Mouse (Mus musculus): ENCODE results near the gene Syngr3.
"Not testable (repeated sequence)": the region's sequence is repeated elsewhere in the genome, so short reads cannot be mapped to it uniquely, and the experiment has no call there.

Gene Syngr3

DNA sequence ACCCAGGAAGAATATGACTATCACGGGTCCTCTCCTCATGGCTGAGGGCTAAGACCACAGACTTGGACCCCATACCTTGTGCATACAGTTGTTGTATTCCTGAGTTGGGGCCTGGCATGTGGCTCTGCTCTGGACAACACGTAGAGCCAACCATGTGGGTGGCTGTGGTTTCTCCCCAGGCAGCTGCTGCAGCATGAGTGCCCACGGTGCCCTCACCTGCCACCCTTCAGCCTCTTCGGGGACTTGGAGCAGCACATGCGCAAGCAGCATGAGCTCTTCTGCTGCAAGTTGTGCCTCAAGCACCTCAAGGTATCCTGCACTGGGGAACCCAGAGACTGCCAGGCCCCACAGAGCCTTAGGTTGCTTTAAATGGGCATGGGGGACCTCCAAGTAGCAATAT is 12.9 kb downstream of the Syngr3 start:
- in situ Hi-C loops (cut with MseI, MboI): no loop called here

- in situ Hi-C loops (cut with MseI, MboI): no loop called here
Observed at GRCm38 (mm10) chr17:24676187-24676586, 13.6 kb downstream of the Syngr3 start.

DNA sequence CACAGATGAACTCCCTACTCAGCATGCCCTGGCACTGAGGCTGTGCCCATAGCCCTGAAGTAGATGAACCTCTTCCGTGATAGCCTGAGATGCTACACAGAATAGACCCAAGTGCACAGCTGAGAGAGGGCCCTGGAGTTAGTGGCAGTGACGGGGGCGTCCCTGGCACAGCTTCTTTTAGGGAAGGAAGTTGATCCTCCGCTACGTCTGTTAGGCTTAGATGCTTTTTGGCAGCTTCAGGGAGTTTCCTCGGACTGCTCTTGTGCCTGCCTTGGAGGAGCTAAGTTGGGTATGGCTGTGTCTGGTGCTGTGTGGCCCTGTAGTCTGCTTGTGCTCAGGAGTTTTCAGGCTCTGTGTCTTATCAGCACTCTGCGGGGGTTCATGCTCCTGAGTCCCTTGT is 15.5 kb downstream of the Syngr3 start:
- in situ Hi-C loops (cut with MseI, MboI): no loop called here

DNA sequence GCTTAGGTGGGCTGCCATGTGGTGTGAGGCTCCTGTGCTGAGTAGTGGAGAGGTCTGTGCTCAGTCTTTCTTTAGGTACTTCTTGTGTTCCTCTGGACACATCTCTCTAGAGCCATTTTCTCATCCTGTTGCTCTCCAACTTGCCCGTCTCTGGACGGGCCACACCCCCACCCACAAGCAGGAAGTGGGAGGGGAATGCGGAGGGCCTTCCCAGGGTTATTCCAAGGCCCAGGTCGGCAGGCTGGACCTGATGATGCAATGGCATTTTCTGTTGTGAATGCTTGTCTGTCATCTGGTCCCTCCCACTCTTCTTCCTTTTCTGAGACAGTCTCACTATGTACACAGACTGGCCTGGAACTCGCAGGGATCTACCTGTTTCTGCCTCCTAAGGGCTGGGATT is 17.6 kb downstream of the Syngr3 start:
- in situ Hi-C loops (cut with MseI, MboI): no loop called here

GRCm38 (mm10) chr17:24671346-24671745 is 18.4 kb downstream of the Syngr3 start:
- in situ Hi-C loops (cut with MseI, MboI): no loop called here

DNA sequence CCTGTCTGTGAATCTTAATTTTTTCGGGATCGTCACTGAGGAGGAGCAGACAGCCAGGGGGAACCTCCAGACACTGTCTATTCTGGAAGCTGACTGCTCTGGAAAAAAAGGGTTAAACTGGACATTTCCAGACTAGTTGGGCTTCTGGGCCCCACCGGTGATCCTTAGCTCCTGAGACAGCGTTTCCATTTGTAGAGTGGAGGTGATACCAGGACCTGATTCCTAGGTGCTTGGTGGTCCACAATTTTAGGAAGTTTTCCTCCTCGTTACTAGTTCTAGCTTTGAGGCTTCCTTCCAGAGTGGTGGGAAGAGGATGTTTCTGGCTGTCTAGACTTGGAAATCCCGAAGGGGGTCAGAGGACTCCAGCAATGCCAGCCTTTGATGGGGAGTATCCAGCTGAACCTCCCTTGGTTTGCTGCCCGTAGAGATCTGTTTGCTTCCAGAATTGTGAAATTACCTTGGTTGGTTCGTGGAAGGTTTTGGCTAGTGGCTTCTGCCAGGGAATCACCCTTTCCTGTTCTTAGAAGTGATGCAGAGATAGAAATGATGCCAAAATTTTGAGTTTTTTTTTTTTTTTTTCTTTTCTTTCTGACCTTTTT is 19.4 kb downstream of the Syngr3 start:
- in situ Hi-C loops (cut with MseI, MboI): no loop called here

- in situ Hi-C loops (cut with MseI, MboI): no loop called here
Observed at GRCm38 (mm10) chr17:24669545-24670245, 20.1 kb downstream of the Syngr3 start, which contains the start of gene Zfp598. TSS of gene Zfp598 (plus strand) at chr17:24669687.

DNA sequence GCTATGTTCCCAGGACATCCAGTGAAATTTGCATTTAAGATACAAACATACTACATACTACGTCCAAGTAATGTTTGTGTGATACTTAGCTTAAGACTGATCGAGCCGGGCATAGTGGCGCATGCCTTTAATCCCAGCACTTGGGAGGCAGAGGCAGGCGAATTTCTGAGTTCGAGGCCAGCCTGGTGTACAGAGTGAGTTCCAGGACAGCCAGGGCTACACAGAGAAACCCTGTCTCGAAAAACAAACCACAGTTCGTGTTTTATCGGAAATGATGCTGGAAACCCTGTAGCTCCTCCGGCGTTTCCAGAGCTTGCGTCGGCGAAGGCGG is 20.6 kb downstream of the Syngr3 start:
- in situ Hi-C loops (cut with MseI, MboI): not testable (repeated sequence)

- in situ Hi-C loops (cut with MseI, MboI): no loop called here
Observed at GRCm38 (mm10) chr17:24667416-24667815, 22.3 kb downstream of the Syngr3 start.

GRCm38 (mm10) chr17:24667011-24667410 is 22.7 kb downstream of the Syngr3 start:
- in situ Hi-C loops (cut with MseI, MboI): not testable (repeated sequence)

GRCm38 (mm10) chr17:24658017-24658758 is 31.6 kb downstream of the Syngr3 start, which contains the start of gene Npw:
TSS of gene Npw (minus strand) at chr17:24658457.
- in situ Hi-C loops (cut with MseI, MboI): loop anchor here (5.0 to 10.0 kb wide), 2 partner anchors 111 to 113 kb away; partner anchors contain the start of gene Pkd1 (in 2 of the 2)

GRCm38 (mm10) chr17:24654969-24655368 is 34.8 kb downstream of the Syngr3 start:
- in situ Hi-C loops (cut with MseI, MboI): loop anchor here (5.0 to 10.0 kb wide), 2 partner anchors 108 to 110 kb away; partner anchors contain the start of gene Pkd1 (in 2 of the 2)

DNA sequence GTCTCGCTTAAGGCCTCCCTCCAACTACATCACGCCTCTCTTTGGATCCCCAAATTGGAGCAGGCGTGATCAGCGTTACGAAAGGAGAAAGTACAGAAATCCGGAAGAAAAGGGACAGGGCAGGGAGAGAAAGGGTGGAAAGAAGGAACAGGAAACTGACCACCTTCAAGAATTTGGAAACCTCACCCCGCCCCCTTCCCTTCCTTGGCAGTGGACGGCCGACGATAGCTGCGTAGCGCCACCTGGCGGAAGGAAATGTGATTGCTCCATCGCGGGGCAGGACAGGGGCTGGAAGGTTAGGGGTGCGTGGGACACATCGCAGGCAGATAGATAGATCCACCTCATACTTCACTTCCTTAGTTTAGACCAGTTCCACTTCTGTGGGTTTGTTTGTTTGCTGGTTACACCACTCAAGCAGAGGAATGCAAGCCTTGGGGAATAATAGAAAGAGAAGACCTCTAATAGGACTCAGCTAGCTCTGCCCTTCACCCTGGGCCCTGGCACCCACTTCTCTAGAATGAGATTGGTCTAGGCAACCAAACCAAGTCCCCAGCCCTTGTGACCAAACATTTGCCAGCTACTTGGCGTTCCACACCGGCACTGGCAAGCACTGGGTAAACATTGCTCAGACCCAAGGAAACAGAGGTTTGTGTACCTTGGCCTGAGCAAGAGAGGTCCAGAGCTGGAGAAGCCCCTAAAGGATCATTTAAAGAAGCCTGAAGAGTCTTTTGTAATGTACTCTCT is 35.6 kb downstream of the Syngr3 start:
- in situ Hi-C loops (cut with MseI, MboI): loop anchor here in 1 of 2 experiments (10.0 kb wide), 1 partner anchor 109 kb away; the partner anchor contains the start of gene Pkd1

DNA sequence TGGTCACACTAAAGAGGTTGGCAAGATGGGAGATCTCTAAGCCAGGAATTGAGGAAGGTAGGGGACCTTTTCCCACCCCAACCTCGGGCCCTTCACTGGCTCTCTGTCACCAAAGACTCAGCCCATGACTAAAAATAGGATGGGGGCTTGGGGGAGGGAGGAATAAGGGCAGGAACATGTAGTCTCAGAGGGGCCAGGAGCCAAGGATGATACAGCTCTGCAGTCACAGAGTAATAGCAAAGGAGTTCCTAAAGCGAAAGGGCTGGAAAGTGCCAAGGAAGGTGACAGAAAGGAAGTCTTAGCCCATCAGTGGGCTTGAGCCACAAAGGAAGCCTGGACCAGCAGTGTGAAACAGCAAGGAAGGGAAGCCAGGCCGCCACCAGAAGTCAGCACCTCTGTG is 37.9 kb downstream of the Syngr3 start:
- in situ Hi-C loops (cut with MseI, MboI): loop anchor here in 1 of 2 experiments (10.0 kb wide), 1 partner anchor 107 kb away; the partner anchor contains the start of gene Pkd1

DNA sequence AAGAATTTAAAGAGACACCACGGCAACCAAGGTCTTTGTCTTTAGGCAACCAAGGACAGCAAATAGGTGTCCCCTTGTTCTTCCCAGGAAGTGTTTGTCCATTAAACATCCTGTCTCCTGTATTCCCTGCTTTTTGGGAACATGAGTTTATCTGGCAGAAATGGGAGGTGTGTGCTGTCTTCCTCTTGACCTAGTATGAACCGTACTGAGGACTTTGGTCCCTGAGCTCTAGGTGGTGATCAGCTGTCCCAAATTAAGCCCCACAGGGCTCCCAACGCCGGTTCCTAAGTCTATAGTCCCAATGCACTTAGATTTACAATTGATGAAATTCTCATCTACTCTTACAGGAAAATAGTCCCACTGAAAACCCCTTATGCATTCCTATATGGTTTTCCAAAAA is 39.0 kb downstream of the Syngr3 start:
- in situ Hi-C loops (cut with MseI, MboI): loop anchor here in 1 of 2 experiments (10.0 kb wide), 1 partner anchor 106 kb away; the partner anchor contains the start of gene Pkd1

- in situ Hi-C loops (cut with MseI, MboI): loop anchor here in 1 of 2 experiments (10.0 kb wide), 1 partner anchor 105 kb away; the partner anchor contains the start of gene Pkd1
Observed at GRCm38 (mm10) chr17:24650070-24650616, 39.6 kb downstream of the Syngr3 start, which contains the start of gene Slc9a3r2. TSS of gene Slc9a3r2 (minus strand) at chr17:24650327.

DNA sequence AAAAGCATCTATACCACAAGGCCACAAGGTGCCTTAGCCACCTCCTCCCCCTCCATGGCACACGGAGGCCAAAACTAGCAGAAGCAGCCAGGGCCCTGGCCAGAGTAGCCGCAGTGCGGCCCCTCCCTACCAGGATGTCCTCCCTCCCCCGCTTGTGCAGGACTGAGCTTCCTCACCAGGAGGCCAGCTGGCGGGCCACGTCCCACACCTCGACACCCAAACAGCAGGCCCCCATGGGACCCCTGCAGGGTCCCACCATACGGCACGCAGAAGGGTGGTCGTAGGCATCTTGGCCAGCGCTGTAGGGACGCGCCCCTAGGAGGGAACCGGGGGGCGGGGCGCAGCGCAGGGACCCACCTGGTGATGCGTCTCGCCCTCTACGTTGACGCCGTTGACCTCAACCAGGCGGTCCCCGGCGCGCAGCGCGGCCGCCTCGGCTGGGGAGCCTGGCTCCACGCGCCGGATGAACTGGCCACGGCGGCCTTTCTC is 40.1 kb downstream of the Syngr3 start:
- in situ Hi-C loops (cut with MseI, MboI): loop anchor here in 1 of 2 experiments (10.0 kb wide), 1 partner anchor 105 kb away; the partner anchor contains the start of gene Pkd1

DNA sequence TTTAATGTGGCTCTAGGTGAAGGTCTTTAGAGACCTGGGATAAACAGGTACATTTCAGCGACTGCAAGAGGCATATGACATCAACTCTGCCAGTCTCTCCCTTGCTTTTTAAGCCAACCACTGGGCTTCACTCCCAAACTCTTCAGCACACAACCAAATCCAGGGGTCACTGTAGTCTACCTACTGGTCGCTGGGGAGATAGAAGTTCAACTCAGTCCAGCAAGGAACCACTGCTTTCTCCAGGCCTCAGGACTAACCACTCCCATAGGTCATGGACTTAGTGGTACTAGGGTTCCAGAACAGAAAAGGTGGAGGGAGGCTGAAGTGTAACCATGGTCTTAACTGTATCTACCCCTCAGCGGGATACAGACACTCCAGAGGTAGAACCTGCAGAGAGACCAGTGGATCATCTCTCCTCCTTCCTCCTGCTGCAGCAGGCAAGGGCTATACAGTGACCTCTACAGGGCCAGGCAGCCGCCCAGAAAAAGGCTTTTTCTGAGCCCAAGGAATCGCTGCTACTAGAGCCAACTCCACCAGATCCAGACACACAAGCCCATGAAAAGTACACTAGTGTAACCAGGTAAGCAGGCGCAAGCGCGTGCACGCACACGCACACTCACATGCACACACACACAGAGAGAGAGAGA is 40.9 kb downstream of the Syngr3 start:
- in situ Hi-C loops (cut with MseI, MboI): no loop called here

DNA sequence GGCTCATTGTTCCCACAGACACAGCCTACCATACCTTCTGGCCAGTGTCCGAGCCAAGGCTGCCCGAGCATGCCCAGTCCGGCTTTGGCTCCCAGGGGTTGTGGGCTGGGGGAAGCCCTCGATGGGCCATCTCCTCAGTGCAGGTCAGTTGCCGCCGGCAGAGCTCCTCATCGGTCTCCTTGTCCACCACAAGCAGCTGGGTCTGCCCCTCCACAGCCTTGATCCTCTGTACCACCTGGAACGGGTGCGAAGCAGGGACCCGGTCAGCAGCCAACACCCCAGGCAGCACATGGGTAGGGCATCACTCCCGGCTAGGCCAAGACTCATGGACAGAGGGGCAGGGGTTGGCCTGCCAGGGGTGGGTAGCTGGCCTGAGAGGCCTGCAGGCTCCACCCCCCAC is 42.3 kb downstream of the Syngr3 start:
- in situ Hi-C loops (cut with MseI, MboI): no loop called here

DNA sequence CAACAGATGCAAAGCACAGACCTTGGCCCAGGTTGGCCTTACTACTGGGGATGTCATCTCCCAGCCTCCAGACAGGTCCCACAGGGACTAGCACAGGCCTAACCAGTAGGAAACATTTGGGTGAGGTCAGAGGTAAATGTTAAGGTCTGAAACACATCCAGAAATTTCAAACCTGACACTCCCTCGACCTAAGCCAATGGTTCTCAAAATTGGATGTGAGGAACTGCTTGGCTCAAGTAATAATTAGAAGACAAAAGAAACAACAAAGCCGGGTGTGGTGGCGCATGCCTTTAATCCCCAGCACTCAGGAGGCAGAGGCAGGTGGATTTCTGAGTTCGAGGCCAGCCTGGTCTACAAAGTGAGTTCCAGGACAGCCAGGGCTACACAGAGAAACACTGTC is 43.4 kb downstream of the Syngr3 start:
- in situ Hi-C loops (cut with MseI, MboI): no loop called here

Data from mouse trophoblast stem cell (cell line).